Mouse (Mus musculus) ES-CJ7 (cell line): Measurements from ENCODE around the gene Dcdc2b.
A peak's percentile ranks its signal among the peaks of the same experiment; 100 is the strongest.

Experiments
- DNase-seq: peaks from one replicate; pipeline ENCODE4 v3.0.0; 2011; ENCODE audit warnings: low read depth, low spot score

Dcdc2b gene

GRCm38 (mm10) chr4:129621283-129621841 lies 7.3 kb upstream of the Dcdc2b start:
- no peak for DNase-seq

- DNase-seq: no peak
These were observed 6.6 kb upstream of the Dcdc2b start for GRCm38 (mm10) chr4:129620419-129621282.

GRCm38 (mm10) chr4:129618786-129619691 lies 5.0 kb upstream of the Dcdc2b start, which contains the start of gene Iqcc:
TSS of gene Iqcc (minus strand) at chr4:129619099.
- DNase-seq: peak; percentile 95

- no peak for DNase-seq
These were observed 4.0 kb upstream of the Dcdc2b start for GRCm38 (mm10) chr4:129618031-129618430.

- no peak for DNase-seq
These were observed 3.1 kb upstream of the Dcdc2b start for GRCm38 (mm10) chr4:129617121-129617641.

- no peak for DNase-seq
These were observed 2.6 kb upstream of the Dcdc2b start for GRCm38 (mm10) chr4:129616631-129617030.

- DNase-seq: no peak
These were observed 1.8 kb upstream of the Dcdc2b start for GRCm38 (mm10) chr4:129615801-129616290.

- no peak for DNase-seq
These were observed 3.6 kb downstream of the Dcdc2b start for GRCm38 (mm10) chr4:129610472-129610871.

- DNase-seq: peak; percentile 81
These were observed 4.0 kb downstream of the Dcdc2b start for GRCm38 (mm10) chr4:129610026-129610425.

- no peak for DNase-seq
These were observed 4.9 kb downstream of the Dcdc2b start for GRCm38 (mm10) chr4:129609139-129609631.

- peak; percentile 92 for DNase-seq
These were observed 5.5 kb downstream of the Dcdc2b start for GRCm38 (mm10) chr4:129608426-129609025.

- peak; percentile 83 for DNase-seq
These were observed 13.6 kb downstream of the Dcdc2b start, which contains the start of the genes Eif3i and Tmem234 for GRCm38 (mm10) chr4:129600233-129601158. TSS of gene Eif3i (minus strand) at chr4:129600648. TSS of gene Tmem234 (plus strand) at chr4:129600668.

- no peak for DNase-seq
These were observed 25.2 kb downstream of the Dcdc2b start for GRCm38 (mm10) chr4:129588865-129589264.

GRCm38 (mm10) chr4:129586943-129587342 lies 27.1 kb downstream of the Dcdc2b start:
- no peak for DNase-seq

GRCm38 (mm10) chr4:129585773-129586172 lies 28.3 kb downstream of the Dcdc2b start:
- no peak for DNase-seq

GRCm38 (mm10) chr4:129584884-129585608 lies 29.0 kb downstream of the Dcdc2b start:
- peak; percentile 89 for DNase-seq

GRCm38 (mm10) chr4:129584370-129584769 lies 29.7 kb downstream of the Dcdc2b start:
- DNase-seq: no peak

GRCm38 (mm10) chr4:129582251-129582650 lies 31.8 kb downstream of the Dcdc2b start:
- DNase-seq: peak; percentile 86

GRCm38 (mm10) chr4:129580347-129580746 lies 33.7 kb downstream of the Dcdc2b start:
- peak; percentile 89 for DNase-seq
